Mouse (Mus musculus): ENCODE results near the gene Adh1.

Adh1 gene

GRCm38 (mm10) chr3:138285986-138286385 lies 25.2 kb downstream of the Adh1 start:
- no peak for DNase-seq (ENCODE audit: low read depth, low spot score)

- no peak for DNase-seq (ENCODE audit: low read depth, low spot score)
Observed at GRCm38 (mm10) chr3:138287686-138288085, 26.9 kb downstream of the Adh1 start.

- DNase-seq (ENCODE audit: low read depth, low spot score), result no peak
Observed at GRCm38 (mm10) chr3:138290672-138291071, 29.9 kb downstream of the Adh1 start.

DNA sequence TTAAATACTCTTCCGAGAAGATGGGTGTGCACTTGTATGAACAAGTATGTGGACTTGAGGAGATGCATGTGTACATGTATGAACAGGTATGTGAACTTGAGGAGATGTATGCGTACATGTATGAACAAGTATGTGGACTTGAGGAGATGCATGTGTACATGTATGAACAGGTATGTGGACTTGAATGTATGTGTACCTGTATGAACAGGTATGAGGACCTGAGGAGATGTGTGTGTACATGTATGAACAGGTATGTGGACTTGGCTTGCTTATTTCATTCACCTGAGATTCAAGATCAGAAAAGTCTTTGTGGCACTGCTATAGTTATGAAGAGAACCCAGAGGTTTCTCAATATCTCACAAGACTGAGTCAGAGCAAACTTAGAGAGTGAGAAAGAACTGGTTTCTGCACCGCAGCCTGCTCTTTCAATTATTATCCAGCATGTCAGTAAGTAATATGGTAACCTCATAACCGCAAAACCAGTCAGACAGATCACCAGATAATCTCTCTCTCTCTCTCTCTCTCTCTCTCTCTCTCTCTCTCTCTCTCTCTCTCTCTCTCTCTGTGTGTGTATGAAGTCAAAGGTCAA lies 30.8 kb downstream of the Adh1 start:
- no peak for DNase-seq (ENCODE audit: low read depth, low spot score)

- DNase-seq (ENCODE audit: low read depth, low spot score), result no peak
Observed at GRCm38 (mm10) chr3:138293298-138293895, 32.6 kb downstream of the Adh1 start.

- DNase-seq (ENCODE audit: low read depth, low spot score), result no peak
Observed at GRCm38 (mm10) chr3:138300130-138300529, 39.3 kb downstream of the Adh1 start.

GRCm38 (mm10) chr3:138302676-138303075 lies 41.9 kb downstream of the Adh1 start:
- no peak for DNase-seq (ENCODE audit: low read depth, low spot score)

- DNase-seq (ENCODE audit: low read depth, low spot score), result no peak
Observed at GRCm38 (mm10) chr3:138303771-138304488, 43.1 kb downstream of the Adh1 start.

- no peak for DNase-seq (ENCODE audit: low read depth, low spot score)
Observed at GRCm38 (mm10) chr3:138304489-138304871, 43.7 kb downstream of the Adh1 start.

- DNase-seq (ENCODE audit: low read depth, low spot score), result no peak
Observed at GRCm38 (mm10) chr3:138305486-138306289, 44.9 kb downstream of the Adh1 start.

- no peak for DNase-seq (ENCODE audit: low read depth, low spot score)
Observed at GRCm38 (mm10) chr3:138306290-138306683, 45.5 kb downstream of the Adh1 start.

GRCm38 (mm10) chr3:138309910-138310309 lies 49.1 kb downstream of the Adh1 start:
- no peak for DNase-seq (ENCODE audit: low read depth, low spot score)

DNA sequence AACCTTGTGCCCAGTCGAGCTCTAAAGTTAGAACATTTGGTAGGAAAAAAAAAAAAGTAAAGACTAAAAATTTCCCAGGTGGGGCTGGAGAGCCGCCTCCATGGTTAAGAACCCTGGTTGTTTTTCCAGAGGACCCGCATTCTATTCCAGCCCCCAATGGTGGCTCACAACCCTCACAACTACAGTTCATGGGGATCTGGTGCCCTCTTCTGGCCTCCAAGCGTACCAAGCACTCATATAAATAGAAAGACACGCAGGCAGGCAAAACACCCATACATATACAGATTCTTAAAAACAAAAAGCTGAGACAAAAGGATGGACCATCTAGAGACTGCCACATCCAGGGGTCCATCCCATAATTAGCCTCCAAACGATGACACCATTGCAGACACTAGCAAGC lies 50.2 kb downstream of the Adh1 start:
- DNase-seq (ENCODE audit: low read depth, low spot score), result no peak

- no peak for DNase-seq (ENCODE audit: low read depth, low spot score)
Observed at GRCm38 (mm10) chr3:138312965-138313364, 52.2 kb downstream of the Adh1 start, which contains the start of gene Adh6a. Gene Adh6a (plus strand): TSS chr3:138313286.

GRCm38 (mm10) chr3:138316908-138317472 lies 56.2 kb downstream of the Adh1 start:
- no peak for DNase-seq (ENCODE audit: low read depth, low spot score)

- DNase-seq (ENCODE audit: low read depth, low spot score), result no peak
Observed at GRCm38 (mm10) chr3:138325001-138325400, 64.2 kb downstream of the Adh1 start.

- no peak for DNase-seq (ENCODE audit: low read depth, low spot score)
Observed at GRCm38 (mm10) chr3:138325466-138325865, 64.7 kb downstream of the Adh1 start.

GRCm38 (mm10) chr3:138333910-138334309 lies 73.1 kb downstream of the Adh1 start:
- DNase-seq (ENCODE audit: low read depth, low spot score), result no peak

- DNase-seq (ENCODE audit: low read depth, low spot score), result no peak
Observed at GRCm38 (mm10) chr3:138334320-138334719, 73.5 kb downstream of the Adh1 start.

- DNase-seq (ENCODE audit: low read depth, low spot score), result no peak
Observed at GRCm38 (mm10) chr3:138335566-138335965, 74.8 kb downstream of the Adh1 start.

GRCm38 (mm10) chr3:138336104-138336754 lies 75.4 kb downstream of the Adh1 start:
- DNase-seq (ENCODE audit: low read depth, low spot score), result no peak
